Mouse (Mus musculus): ENCODE measurements around the gene Gns.

The Gns gene

GRCm38 (mm10) chr10:121364801-121365564 lies at the start of gene Gns:
Gene Gns, plus strand, starts transcription at chr10:121365090.
- peak; percentile 90 to 95 for DNase-seq

GRCm38 (mm10) chr10:121315321-121316283 lies 49.3 kb upstream of the Gns start:
- DNase-seq, result no peak

DNA sequence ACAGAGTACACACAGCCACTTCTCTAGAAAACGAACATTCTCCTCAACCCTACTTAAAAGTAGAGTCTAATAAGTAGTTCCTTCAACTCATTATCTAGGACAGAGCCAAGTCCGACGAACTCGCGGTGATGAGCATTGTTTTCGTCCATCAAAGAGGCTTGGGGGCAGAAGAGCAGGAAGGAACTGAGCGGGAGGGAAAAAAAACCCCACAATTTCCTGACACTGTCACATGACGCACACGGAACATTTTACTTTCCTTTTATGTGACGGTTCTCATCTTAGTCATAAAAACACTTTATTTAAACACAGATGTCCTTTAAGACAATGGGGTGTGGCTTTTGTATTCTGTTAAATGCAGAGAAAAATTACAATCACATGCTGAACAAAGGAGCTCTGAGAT lies 48.5 kb upstream of the Gns start:
- DNase-seq, result no peak

- DNase-seq, result peak in 1 of 2 experiments; percentile 23
Measured at GRCm38 (mm10) chr10:121318397-121318950, 46.4 kb upstream of the Gns start.

DNA sequence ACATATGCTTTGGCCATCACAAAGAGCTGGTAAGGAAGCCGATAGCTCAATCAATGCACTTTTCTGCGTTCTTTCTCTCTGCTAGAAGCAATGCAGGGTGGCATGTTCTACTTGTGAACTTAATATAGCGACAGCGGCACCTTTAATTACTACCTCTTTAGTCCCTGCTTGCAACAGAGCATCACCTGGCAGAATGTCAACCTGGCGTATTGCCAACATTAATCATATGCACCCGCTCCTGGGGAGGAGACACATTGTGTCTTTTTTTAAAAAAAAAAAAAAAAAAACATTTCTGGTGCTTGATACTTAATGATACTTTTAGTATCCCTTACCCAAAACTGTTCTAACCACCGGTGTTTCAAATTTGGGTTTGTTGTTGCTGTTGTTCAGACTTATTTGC lies 41.4 kb upstream of the Gns start:
- peak; percentile 58 to 60 for DNase-seq

DNA sequence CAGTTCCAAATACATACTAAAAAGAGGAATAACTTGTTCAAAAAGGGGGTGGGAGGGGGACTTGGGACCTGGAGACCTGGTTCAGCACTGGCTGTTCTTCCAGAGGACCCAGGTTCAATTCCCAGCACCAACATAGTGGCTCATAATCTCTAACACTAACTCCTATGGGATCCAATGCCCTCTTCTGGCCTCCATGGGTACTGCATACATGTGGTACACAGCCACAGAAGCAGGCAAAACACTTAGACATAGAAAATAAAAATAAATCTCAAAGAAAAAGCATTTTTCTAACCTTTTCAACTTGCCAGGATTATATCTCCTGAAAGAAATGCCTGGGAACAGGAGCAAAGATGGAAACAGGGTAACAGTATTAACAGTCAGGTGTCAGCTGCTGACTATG lies 38.7 kb upstream of the Gns start:
- DNase-seq, result no peak

DNA sequence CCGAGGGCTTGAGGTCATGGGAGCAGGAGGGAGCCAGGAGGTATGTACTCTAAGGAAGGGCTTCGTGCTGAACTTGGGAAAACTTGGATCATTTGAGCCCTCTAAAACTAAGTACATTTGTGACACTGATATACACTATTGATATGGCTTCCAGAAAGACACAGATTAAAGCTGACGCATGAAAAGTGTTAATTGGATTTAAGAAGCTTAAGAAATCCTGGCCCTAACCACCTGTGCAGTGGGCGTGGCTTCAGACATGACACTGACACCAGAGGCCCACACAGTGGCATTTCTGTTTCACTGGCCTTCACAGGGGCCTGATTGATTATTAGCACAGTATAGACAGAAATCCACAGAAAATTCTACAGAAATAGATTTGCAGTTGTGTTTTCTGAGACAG lies 35.3 kb upstream of the Gns start:
- no peak for DNase-seq

DNA sequence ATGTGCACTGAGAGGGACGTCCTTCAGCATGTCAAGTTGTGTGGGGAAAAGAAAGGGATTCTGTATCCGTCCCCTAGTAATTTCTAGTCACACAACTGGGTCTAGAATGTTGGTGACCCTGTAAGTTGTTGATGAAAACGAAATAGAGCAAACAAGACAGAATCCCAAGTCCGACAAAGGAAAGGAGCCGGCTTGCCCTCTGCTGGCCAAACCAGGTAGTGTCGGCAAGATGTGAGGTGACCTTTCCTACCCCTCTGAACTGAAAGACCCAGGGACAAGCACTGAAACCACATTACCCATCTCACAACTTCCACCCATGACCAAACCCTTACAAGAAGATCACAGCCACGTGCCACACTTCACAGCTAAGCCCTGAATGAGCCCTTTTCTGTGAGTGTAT lies 34.0 kb upstream of the Gns start:
- peak; percentile 52 to 83 for DNase-seq

DNA sequence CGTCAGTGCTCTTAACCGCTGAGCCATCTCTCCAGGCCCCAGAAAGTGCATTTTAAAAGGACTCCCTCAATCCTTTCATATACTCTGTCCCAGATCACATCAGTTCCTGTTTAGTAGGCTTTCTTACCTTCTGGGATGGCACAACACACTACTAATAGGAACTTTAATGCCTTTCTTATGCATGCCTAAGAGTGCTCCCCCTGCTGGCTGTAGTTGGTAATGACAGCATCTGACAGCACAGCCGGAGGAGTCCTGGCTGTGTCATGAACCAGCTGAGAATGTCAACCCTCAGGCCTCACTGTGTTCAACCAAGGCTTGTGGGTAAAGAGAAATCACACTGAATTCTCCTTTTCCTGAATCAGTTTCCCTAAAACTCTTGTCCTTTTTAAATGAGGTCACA lies 30.3 kb upstream of the Gns start:
- peak; percentile 63 to 81 for DNase-seq

- DNase-seq, result peak; percentile 24 to 57
Measured at GRCm38 (mm10) chr10:121336536-121336935, 28.4 kb upstream of the Gns start.

DNA sequence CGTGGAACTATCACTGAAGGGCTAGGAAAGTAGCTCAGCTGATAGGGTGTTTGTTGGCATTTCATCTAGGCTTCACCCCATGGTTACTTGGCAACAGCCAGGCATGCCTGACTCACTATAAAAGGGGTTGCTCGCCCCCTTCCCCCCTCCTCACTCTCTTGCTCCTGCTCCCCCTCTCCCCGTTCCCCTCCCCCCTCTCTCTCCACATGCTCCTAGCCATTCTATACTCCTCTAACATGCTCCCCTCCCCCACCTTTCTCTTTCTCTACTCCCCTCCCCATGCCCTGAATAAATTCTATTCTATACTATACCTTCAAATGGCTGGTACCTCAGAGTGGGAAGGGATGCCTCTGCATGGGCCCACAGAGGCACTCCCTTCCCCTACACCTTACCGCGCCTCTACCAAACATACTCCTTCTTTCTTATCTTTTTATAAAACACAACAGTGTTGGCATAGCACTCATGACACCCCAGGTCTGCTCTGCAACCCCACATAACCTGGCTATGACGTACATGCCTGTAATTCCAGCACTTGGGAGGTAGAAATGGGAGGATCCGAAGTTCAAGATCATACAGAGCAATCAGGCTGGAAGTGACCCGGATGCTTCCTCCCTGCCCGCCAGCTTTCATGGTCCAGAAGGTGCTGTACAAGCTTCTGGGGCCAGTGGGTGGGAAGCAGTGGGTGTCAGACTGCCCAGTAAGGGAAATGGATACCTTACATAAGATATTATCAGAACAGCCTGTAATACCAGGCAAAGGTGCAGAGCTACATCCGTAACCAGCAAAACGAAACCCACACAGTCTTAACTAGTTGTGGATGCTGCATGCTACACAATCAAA lies 23.9 kb upstream of the Gns start:
- no peak for DNase-seq

DNA sequence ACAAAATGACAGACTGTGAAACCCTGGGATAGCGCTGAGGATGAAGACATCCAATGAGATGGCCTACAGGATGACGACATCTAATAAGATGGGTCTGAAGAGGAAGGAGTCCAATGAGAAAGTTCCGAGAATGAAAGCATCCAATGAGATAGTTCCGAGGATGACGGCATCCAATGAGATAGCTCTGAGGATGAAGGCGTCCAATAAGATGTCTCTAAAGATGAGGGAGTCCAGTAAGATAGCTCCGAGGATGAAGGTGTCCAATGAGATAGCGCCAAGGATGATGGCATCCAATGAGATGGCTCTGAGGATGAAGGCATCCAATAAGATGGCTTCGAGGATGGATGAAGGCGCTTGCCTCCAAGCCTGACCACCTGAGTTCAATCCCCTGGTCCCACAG lies 22.6 kb upstream of the Gns start:
- DNase-seq, result no peak

DNA sequence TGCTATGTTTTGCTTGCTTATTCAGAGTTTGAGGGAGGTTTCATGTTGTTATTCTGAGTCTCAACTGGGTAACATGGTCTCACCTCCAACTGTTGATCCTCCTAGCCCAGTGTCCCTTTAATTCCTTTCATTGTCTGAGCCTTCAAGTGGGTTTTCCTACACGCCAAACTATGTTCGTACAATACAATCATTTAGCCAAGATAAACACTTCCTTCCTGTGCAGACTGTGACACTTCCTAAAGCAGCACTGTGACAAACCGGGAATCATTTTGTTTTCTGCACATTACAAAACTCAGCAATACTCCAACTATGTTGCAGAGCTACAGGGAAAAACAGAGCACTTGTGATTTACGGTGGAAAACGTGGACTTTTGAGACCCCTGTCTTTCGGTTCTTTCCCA lies 21.0 kb upstream of the Gns start:
- DNase-seq, result no peak

- DNase-seq, result no peak
Measured at GRCm38 (mm10) chr10:121349244-121349643, 15.6 kb upstream of the Gns start.

DNA sequence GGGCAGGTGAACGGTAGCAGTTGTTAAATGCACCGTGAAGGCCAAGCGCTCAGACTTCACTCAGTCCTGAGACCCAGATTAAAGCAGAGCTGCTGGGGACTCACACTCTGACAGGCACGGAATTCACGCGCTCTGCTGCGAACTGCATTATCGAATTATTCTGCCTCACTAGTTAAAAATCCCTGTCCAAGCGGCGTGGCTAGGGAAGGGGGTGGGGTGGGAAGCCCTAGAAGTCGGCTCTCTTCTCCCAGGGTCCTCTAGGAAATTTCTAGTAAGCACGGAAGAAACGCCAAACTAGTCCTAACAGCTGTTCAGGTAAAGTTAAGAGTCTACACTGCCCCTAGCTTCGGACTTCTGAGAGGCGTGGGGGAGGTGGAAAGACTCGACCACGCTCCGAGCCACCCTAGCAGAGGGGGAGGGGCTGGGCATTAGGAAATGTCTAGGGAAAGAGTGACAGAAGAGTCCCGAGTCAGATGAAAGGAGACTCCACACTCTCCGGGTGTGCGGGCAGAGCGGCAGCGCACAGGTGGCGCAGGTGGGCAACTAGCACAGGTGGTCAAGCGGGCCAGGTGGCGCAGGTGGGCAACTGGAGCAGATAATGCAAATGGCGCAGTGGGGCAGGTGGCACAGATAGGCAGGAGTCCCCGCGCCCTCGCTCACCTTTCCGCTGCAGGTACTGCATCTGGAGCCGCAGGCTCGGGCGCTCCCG lies 14.4 kb upstream of the Gns start:
- DNase-seq, result peak; percentile 22 to 51

GRCm38 (mm10) chr10:121351066-121351581 lies 13.8 kb upstream of the Gns start, which contains the start of gene Tbc1d30:
Gene Tbc1d30, minus strand, starts transcription at chr10:121351278.
- DNase-seq, result peak; percentile 75 to 86

DNA sequence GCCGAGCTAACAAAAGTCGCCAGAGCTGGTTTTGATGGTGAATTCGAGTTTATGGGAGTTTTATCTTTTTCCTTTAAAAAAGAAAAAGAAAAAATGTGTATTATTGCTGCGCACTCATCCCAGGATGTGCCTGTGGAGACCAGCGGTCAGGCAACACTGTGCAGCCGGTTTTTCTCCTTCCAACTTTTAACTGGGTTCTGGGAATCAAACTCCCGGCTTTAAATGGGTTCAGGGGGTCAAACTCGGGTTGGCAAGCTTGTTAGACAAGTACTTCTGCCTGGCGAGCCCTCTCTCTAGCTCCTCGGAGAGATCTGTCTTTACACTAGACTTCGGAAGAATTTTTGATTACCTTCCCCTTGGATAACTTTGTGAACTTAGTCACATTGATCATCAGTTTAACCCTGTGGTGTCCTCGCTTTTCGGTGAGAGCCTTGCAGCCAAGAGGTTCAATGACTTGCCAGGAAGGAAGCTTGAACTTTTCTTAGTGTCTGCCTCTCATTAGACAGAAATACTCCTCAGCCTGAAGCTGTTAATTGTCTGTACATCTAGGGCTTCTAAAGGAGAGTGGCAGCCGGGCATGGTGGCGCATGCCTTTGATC lies 13.1 kb upstream of the Gns start:
- DNase-seq, result no peak

GRCm38 (mm10) chr10:121360358-121360757 lies 4.5 kb upstream of the Gns start:
- no peak for DNase-seq

GRCm38 (mm10) chr10:121363201-121363600 lies 1.7 kb upstream of the Gns start:
- DNase-seq, result no peak

DNA sequence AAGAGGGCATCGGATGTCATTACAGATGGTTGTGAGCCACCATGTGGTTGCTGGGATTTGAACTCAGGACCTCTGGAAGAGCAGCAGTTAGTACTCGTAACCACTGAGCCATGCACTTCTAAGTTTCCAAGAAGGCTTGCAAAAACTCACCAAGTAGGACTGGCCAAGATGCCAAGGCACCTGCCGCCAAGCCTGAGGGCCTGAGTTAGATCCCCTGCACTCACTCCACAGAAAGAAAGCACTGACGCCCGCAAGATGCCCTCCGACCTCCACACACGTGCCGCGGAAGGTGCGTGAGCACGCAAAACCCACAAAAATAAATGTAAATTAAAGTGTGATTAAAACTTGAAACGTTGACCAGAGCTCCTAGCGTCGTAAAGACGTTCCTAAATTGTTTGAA lies 584 bp upstream of the Gns start:
- DNase-seq, result peak in 1 of 2 experiments; percentile 57

DNA sequence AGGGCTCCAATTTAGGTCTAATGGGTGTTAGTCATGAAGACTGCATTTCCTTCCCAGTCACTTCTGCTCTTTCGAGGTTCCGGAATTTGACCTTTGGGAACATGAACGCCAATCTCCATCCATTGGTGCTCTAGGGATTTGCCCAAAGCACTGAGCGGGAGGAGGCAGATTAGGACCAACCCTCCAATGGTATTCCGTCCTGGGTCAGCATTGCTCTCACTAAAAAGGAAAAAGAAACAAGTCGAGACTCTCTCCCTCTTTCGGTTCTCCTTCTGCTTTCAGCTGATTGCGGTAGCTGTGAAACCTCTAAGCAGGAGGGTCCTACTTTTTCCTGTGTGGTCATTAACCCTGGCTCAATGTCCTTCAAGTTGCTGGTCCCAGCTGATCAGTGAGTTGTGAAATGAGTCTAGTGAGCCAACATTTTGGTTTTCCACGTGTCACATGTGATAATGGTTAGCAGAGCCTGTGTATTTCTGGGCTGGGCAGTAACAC lies 937 bp downstream of the Gns start:
- peak; percentile 54 to 75 for DNase-seq

Measured in kidney, postnatal 25 days (tissue).